Mouse (Mus musculus): ENCODE measurements at regions not wholly inside any gene's neighbourhood (a gene's known extent, or its start where the extent isn't known, plus 50 kb on each side); places are given as distances from the start of the nearest gene placed in this dataset.

GRCm38 (mm10) chr13:83872887-83873286 lies 349.2 kb upstream of the Tmem161b start:
- DNase-seq (ENCODE audit: low read depth), result no peak

GRCm38 (mm10) chr13:83879561-83879960 lies 342.5 kb upstream of the Tmem161b start:
- no peak for DNase-seq (ENCODE audit: low read depth)

- no peak for DNase-seq (ENCODE audit: low read depth)
Observed at GRCm38 (mm10) chr13:83880305-83880704, 341.8 kb upstream of the Tmem161b start.

- no peak for DNase-seq (ENCODE audit: low read depth)
Observed at GRCm38 (mm10) chr13:83880772-83881171, 341.3 kb upstream of the Tmem161b start.

- DNase-seq (ENCODE audit: low read depth), result no peak
Observed at GRCm38 (mm10) chr13:83882839-83883238, 339.3 kb upstream of the Tmem161b start.

- DNase-seq (ENCODE audit: low read depth), result no peak
Observed at GRCm38 (mm10) chr13:83883821-83884220, 338.3 kb upstream of the Tmem161b start.

- no peak for DNase-seq (ENCODE audit: low read depth)
Observed at GRCm38 (mm10) chr13:83884226-83884625, 337.9 kb upstream of the Tmem161b start.

GRCm38 (mm10) chr13:83884766-83885543 lies 337.1 kb upstream of the Tmem161b start:
- no peak for DNase-seq (ENCODE audit: low read depth)

- no peak for DNase-seq (ENCODE audit: low read depth)
Observed at GRCm38 (mm10) chr13:83885729-83886128, 336.4 kb upstream of the Tmem161b start.

GRCm38 (mm10) chr13:83914697-83915096 lies 307.4 kb upstream of the Tmem161b start:
- no peak for DNase-seq (ENCODE audit: low read depth)

GRCm38 (mm10) chr13:83932761-83933160 lies 289.3 kb upstream of the Tmem161b start:
- no peak for DNase-seq (ENCODE audit: low read depth)

- no peak for DNase-seq (ENCODE audit: low read depth)
Observed at GRCm38 (mm10) chr13:83946495-83946894, 275.6 kb upstream of the Tmem161b start.

GRCm38 (mm10) chr13:83951163-83951562 lies 270.9 kb upstream of the Tmem161b start:
- no peak for DNase-seq (ENCODE audit: low read depth)

GRCm38 (mm10) chr13:83951808-83952207 lies 270.3 kb upstream of the Tmem161b start:
- DNase-seq (ENCODE audit: low read depth), result no peak

- no peak for DNase-seq (ENCODE audit: low read depth)
Observed at GRCm38 (mm10) chr13:83952353-83952752, 269.7 kb upstream of the Tmem161b start.

- no peak for DNase-seq (ENCODE audit: low read depth)
Observed at GRCm38 (mm10) chr13:83952862-83953261, 269.2 kb upstream of the Tmem161b start.

- DNase-seq (ENCODE audit: low read depth), result no peak
Observed at GRCm38 (mm10) chr13:83955701-83956100, 266.4 kb upstream of the Tmem161b start.

GRCm38 (mm10) chr13:83978541-83978940 lies 243.6 kb upstream of the Tmem161b start:
- no peak for DNase-seq (ENCODE audit: low read depth)

GRCm38 (mm10) chr13:83979535-83979934 lies 242.6 kb upstream of the Tmem161b start:
- no peak for DNase-seq (ENCODE audit: low read depth)

GRCm38 (mm10) chr13:83984651-83985331 lies 237.3 kb upstream of the Tmem161b start:
- DNase-seq (ENCODE audit: low read depth), result no peak

GRCm38 (mm10) chr13:83987746-83988423 lies 234.2 kb upstream of the Tmem161b start:
- DNase-seq (ENCODE audit: low read depth), result no peak

GRCm38 (mm10) chr13:83988517-83988916 lies 233.6 kb upstream of the Tmem161b start:
- DNase-seq (ENCODE audit: low read depth), result no peak
